Mouse (Mus musculus) heart, adult 18-20 months (tissue): ENCODE data around the gene Relt. TPM values are rescaled to one million over a fixed set of nuclear protein-coding genes. Genes with fewer than 3 reads are reported as not detected.
A peak's percentile ranks its signal among the peaks of the same experiment; 100 is the strongest.
"Not testable (repeated sequence)": the region's sequence is repeated elsewhere in the genome, so short reads cannot be mapped to it uniquely, and the experiment has no call there.

Experiments used
- DNase-seq, 2 experiments: peaks; one replicate each; pipeline ENCODE4 v3.0.0; 2021 to 2022; ENCODE audit warnings: mixed read lengths in 1 of 2
- total RNA-seq, 2 experiments: library from RNA; stranded (reverse); gene quantifications; 2 replicates each; pipeline ENCODE4 v1.2.3; 2021

Relt gene
- total RNA-seq, 2 experiments from 2014 or later = 4.5 to 5.4 TPM

GRCm38 (mm10) chr7:100876293-100876692 is 13.0 kb upstream of the Relt start:
- no peak for DNase-seq

- no peak for DNase-seq
Observed at GRCm38 (mm10) chr7:100875822-100876221, 12.6 kb upstream of the Relt start.

GRCm38 (mm10) chr7:100873197-100873596 is 10.0 kb upstream of the Relt start:
- DNase-seq = no peak

GRCm38 (mm10) chr7:100871892-100872291 is 8.6 kb upstream of the Relt start:
- peak; percentile 73 to 74 for DNase-seq

GRCm38 (mm10) chr7:100871355-100871754 is 8.1 kb upstream of the Relt start:
- DNase-seq = no peak

- DNase-seq = no peak
Observed at GRCm38 (mm10) chr7:100869877-100870629, 6.8 kb upstream of the Relt start.

- peak in 1 of 2 experiments; percentile 39 for DNase-seq
Observed at GRCm38 (mm10) chr7:100868551-100868950, 5.3 kb upstream of the Relt start.

- no peak for DNase-seq
Observed at GRCm38 (mm10) chr7:100867561-100867960, 4.3 kb upstream of the Relt start.

GRCm38 (mm10) chr7:100866675-100867074 is 3.4 kb upstream of the Relt start:
- DNase-seq = peak; percentile 63 to 81

- DNase-seq = no peak
Observed at GRCm38 (mm10) chr7:100862353-100862752, 893 bp downstream of the Relt start.

GRCm38 (mm10) chr7:100861209-100861608 is 2.0 kb downstream of the Relt start:
- DNase-seq = no peak

GRCm38 (mm10) chr7:100860450-100860849 is 2.8 kb downstream of the Relt start:
- no peak for DNase-seq

- DNase-seq = peak in 1 of 2 experiments; percentile 78
Observed at GRCm38 (mm10) chr7:100855795-100856573, 7.3 kb downstream of the Relt start.

- DNase-seq = no peak
Observed at GRCm38 (mm10) chr7:100855300-100855699, 7.9 kb downstream of the Relt start.

GRCm38 (mm10) chr7:100854861-100855260 is 8.4 kb downstream of the Relt start:
- DNase-seq = no peak

GRCm38 (mm10) chr7:100854137-100854814 is 9.0 kb downstream of the Relt start:
- DNase-seq = no peak

GRCm38 (mm10) chr7:100853396-100853795 is 9.8 kb downstream of the Relt start:
- DNase-seq = no peak

GRCm38 (mm10) chr7:100851481-100852356 is 11.5 kb downstream of the Relt start:
- DNase-seq = no peak

GRCm38 (mm10) chr7:100849508-100849907 is 13.7 kb downstream of the Relt start:
- no peak for DNase-seq

GRCm38 (mm10) chr7:100848744-100849143 is 14.5 kb downstream of the Relt start:
- DNase-seq = peak; percentile 63 to 88

- no peak for DNase-seq
Observed at GRCm38 (mm10) chr7:100847131-100847530, 16.1 kb downstream of the Relt start.

GRCm38 (mm10) chr7:100846033-100846432 is 17.2 kb downstream of the Relt start:
- DNase-seq = not testable (repeated sequence)
